Mouse (Mus musculus) C2C12 (cell line): Measurements from ENCODE around the gene Fer. TPM values are rescaled to one million over a fixed set of nuclear protein-coding genes. Genes with fewer than 3 reads are reported as not detected.

ENCODE experiments used
- H3K27me3 ChIP-seq: one replicate; pipeline ENCODE4 v1.6.1; 2011; ENCODE audit not compliant: control insufficient read depth, insufficient read depth, insufficient read length
- H3K36me3 ChIP-seq: one replicate; pipeline ENCODE4 v1.6.1; 2011; ENCODE audit not compliant: control insufficient read depth, insufficient read depth
- H3K4me3 ChIP-seq: one replicate; pipeline ENCODE4 v1.5.1; 2011; ENCODE audit warnings: mild to moderate bottlenecking, control low read depth; ENCODE audit not compliant: poor library complexity, insufficient read depth, severe bottlenecking
- H3K79me2 ChIP-seq: one replicate; pipeline ENCODE4 v1.6.1; 2011; ENCODE audit not compliant: control insufficient read depth, insufficient read depth
- H3K79me3 ChIP-seq: one replicate; pipeline ENCODE4 v1.6.1; 2011; ENCODE audit warnings: low read depth, control low read depth
- H3ac ChIP-seq: one replicate; pipeline ENCODE3; 2011; ENCODE audit warnings: low read depth; ENCODE audit not compliant: control insufficient read depth, insufficient read length
- CEBPB ChIP-seq: IDR thresholded peaks from one replicate; pipeline ENCODE4 v1.6.1; 2011; ENCODE audit warnings: low read depth, mild to moderate bottlenecking, control low read depth, moderate library complexity
- CTCF ChIP-seq: IDR thresholded peaks from one replicate; pipeline ENCODE4 v1.5.1; 2011; ENCODE audit not compliant: control insufficient read depth, insufficient read depth, insufficient read length
- FOSL1 ChIP-seq: IDR thresholded peaks from one replicate; pipeline ENCODE4 v1.8.0; 2011; ENCODE audit warnings: mild to moderate bottlenecking, low read length; ENCODE audit not compliant: poor library complexity, insufficient read depth, severe bottlenecking
- MAX ChIP-seq: IDR thresholded peaks from one replicate; pipeline ENCODE4 v1.6.1; 2011; ENCODE audit warnings: mild to moderate bottlenecking, control low read depth
- MYOD1 ChIP-seq: IDR thresholded peaks from one replicate; pipeline ENCODE4 v1.6.1; 2011; ENCODE audit warnings: low read depth; ENCODE audit not compliant: control insufficient read depth, insufficient read length
- MYOG ChIP-seq: IDR thresholded peaks from one replicate; pipeline ENCODE4 v1.6.1; 2011; ENCODE audit not compliant: control insufficient read depth, insufficient read length; ENCODE audit errors: extremely low read depth
- USF1 ChIP-seq: IDR thresholded peaks from one replicate; pipeline ENCODE4 v1.6.1; 2011; ENCODE audit warnings: low read depth, mild to moderate bottlenecking, control low read depth, moderate library complexity
- polyA plus RNA-seq: library from polyadenylated mRNA; unstranded; fragments of >200 nt; fragmentation: generic; extraction: Trizol; gene quantifications from one replicate; pipeline ENCODE4 v1.2.1, GENCODE M21; 2012; ENCODE audit warnings: missing spikeins

Gene Fer
- polyA plus RNA-seq, 1 experiment, result 8.8 TPM

DNA sequence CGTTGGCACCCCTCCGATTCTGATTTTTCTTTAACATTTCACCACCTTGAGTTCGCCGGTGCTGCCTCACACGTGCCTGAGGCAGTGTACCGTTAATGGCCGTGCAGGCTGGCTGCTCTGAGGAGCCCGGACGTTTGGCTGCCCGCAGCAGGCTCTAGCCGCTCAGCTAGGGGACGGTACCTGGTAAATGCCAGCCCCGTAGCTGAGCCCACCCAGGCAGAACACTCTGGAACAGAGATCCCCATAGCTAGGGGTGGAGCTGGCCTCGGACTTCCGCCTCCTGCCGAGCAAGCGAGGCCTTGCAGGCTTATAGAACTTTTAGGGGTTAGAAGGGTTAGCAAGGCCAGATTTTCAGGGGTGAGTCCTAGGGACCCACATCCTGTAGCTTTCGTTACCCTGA, 75.0 kb downstream of the Fer start:
- Histone ChIP-seq H3K4me3 (no peak overlapping the region), H3K79me2 (no peaks in the 10 kb centered on the region), H3K27me3 (no peaks in the 10 kb centered on the region), H3K79me3 (no peaks in the 10 kb centered on the region), H3K36me3 (peaks cover 17% of the 10 kb centered on the region), H3ac (no peak overlapping the region)
- no peak for TF ChIP-seq USF1
- TF ChIP-seq MYOG, result no peak
- TF ChIP-seq MAX, result no peak
- no peak for TF ChIP-seq FOSL1
- TF ChIP-seq CTCF, result no peak
- TF ChIP-seq MYOD1, result no peak
- no peak for TF ChIP-seq CEBPB

DNA sequence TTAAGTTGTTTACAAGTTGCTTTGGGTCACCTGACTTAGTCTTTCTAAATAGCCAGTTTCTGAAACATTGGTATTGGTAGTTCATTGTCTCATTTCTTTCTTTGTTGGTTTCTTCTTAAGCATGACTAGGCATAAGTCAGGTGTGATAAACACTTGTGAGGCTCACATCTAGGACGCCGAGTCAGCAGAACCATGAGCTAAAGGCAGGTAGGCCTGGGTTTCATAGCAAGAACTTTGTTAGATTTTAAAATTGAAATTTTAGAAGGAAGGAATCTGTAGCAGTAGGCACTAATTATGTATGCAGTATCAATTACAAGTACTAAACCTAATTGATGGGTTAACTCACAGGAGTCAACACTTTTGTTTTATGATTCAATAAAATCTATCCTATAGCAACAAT, 83.9 kb downstream of the Fer start:
- H3K36me3 ChIP-seq, result peaks cover 5% of the 10 kb centered on the region
- H3K79me2 ChIP-seq, result no peaks in the 10 kb centered on the region
- no peak overlapping the region for H3K4me3 ChIP-seq
- no peaks in the 10 kb centered on the region for H3K79me3 ChIP-seq
- no peak overlapping the region for H3ac ChIP-seq
- H3K27me3 ChIP-seq, result no peaks in the 10 kb centered on the region
- no peak for TF ChIP-seq MYOG
- TF ChIP-seq CTCF, result no peak
- TF ChIP-seq FOSL1, result no peak
- TF ChIP-seq CEBPB, result no peak
- TF ChIP-seq MYOD1, result no peak
- TF ChIP-seq MAX, result no peak
- no peak for TF ChIP-seq USF1

DNA sequence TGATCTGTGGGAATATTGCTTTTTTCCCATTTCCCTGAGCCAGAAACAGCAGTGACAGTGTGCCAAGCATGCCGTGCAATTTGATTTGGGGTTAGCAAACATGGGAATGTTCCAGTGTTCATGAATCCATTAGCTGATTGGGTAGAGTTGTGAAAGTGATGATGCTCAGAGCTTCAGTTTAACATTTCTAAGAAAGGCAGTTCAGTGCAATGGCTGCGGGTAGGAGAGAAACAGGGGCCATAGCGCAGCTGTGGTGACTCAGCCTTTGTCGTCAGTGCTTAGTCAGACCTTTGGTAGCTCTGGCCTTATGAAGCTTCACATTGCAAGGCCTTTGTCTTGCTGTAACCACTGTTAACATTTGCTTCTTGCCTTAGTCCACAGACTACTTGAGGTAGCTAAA, 85.9 kb downstream of the Fer start:
- TF ChIP-seq MYOG (no peak), FOSL1 (peak; percentile 93), CEBPB (peak; percentile 3), MAX (no peak), MYOD1 (peak; percentile 92)
- Histone ChIP-seq H3K36me3 (peaks cover 5% of the 10 kb centered on the region), H3K27me3 (no peaks in the 10 kb centered on the region), H3K79me3 (no peaks in the 10 kb centered on the region), H3K79me2 (no peaks in the 10 kb centered on the region), H3K4me3 (no peak overlapping the region), H3ac (no peak overlapping the region)

DNA sequence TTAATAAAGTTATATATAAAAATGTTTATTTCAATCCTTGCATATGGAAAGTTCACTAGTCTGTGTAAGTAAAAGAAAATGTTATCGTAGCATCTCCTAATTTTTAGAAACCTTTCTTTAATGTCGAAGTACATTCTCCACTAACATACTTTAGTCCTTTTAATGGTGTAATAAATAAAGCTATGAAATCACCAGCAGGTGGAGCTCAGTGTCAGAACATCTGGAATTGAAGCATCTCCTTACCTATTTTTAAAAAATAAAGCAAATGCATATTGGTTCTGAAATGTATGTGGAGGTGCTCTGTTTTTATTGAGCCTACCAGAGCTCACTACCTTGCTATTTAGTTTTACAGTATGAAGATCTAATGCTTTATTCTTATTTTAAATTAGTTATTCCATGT, 88.6 kb downstream of the Fer start:
- peaks cover 1% of the 10 kb centered on the region for H3K36me3 ChIP-seq
- no peaks in the 10 kb centered on the region for H3K79me2 ChIP-seq
- no peak for TF ChIP-seq CEBPB
- TF ChIP-seq MYOG, result no peak
- TF ChIP-seq MYOD1, result no peak
- no peak for TF ChIP-seq CTCF
- H3K79me3 ChIP-seq, result no peaks in the 10 kb centered on the region
- no peak overlapping the region for H3ac ChIP-seq
- no peak overlapping the region for H3K4me3 ChIP-seq
- H3K27me3 ChIP-seq, result no peaks in the 10 kb centered on the region

DNA sequence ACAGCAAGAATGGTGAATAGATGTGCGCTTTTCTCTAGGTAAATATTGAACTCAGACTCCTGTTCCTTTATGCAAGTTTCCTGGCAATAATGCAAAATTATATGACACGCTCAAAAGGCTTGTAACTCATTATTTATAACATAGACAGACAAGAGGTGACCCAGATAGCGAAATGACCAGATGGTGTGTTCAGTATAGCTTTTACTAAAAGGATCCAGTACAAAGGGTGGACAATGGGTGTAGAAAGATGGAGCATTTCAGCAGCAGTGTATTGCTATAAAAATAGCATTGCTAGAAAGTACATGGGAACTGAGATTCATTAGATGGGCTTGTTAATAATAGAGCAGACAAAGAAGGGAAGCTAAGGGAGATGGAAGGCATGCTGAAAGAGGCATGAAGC, 104.2 kb downstream of the Fer start:
- Histone ChIP-seq H3ac (no peak overlapping the region), H3K36me3 (peaks cover 4% of the 10 kb centered on the region)

DNA sequence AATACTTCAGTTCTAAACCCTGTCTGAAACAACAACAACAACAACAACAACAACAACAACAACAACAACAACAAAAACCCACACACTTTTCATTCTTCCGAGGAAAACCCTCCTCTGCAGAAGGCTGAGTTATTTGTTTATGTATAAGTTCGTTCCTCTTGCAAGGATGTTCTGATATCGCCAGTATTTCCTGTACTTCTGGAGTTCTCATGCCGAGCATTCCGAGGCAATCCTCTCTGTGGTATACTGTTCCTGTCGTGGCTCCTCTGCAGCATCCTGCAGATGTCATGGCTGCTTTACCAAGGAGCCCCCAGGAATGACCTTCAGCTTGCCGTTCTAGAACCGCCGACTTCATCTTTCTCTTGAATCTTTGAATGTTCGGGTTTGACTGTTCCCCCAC, 106.6 kb downstream of the Fer start:
- peaks cover 4% of the 10 kb centered on the region for H3K36me3 ChIP-seq
- H3ac ChIP-seq, result no peak overlapping the region
- TF ChIP-seq FOSL1 (no peak), USF1 (no peak), CTCF (no peak), MYOG (no peak), CEBPB (no peak), MAX (no peak), MYOD1 (no peak)
- H3K79me3 ChIP-seq, result no peaks in the 10 kb centered on the region
- H3K4me3 ChIP-seq, result no peak overlapping the region
- H3K79me2 ChIP-seq, result no peaks in the 10 kb centered on the region
- H3K27me3 ChIP-seq, result no peaks in the 10 kb centered on the region

More for the DNA sequence above, 104.2 kb downstream of the Fer start:
- Histone ChIP-seq H3K79me2 (no peaks in the 10 kb centered on the region), H3K79me3 (no peaks in the 10 kb centered on the region), H3K4me3 (no peak overlapping the region), H3K27me3 (no peaks in the 10 kb centered on the region)
- TF ChIP-seq CTCF (no peak), MYOG (no peak), FOSL1 (no peak), MYOD1 (no peak), MAX (no peak), CEBPB (no peak), USF1 (no peak)
